Mouse (Mus musculus) bone marrow, adult 2 months (tissue): ENCODE results near the gene B130006D01Rik.

ENCODE experiments used
- CTCF ChIP-seq: fragments of 200-500 bp; IDR thresholded peaks from 2 replicates; pipeline ENCODE4 v1.5.1; 2011; ENCODE audit warnings: low read length, control low read depth; ENCODE audit not compliant: control insufficient read depth, insufficient read depth
- POLR2A ChIP-seq: fragments of 200-500 bp; IDR thresholded peaks from 2 replicates; pipeline ENCODE4 v1.6.1; 2011; ENCODE audit warnings: low read depth, mild to moderate bottlenecking, control low read depth, low read length, borderline replicate concordance; ENCODE audit not compliant: control insufficient read depth

GRCm38 (mm10) chr11:95688981-95689380 is 34.4 kb upstream of the B130006D01Rik start:
- TF ChIP-seq CTCF (no peak), POLR2A (0 out of 2 replicates have a peak, but pooled peaks have one; percentile 42)
